Mouse (Mus musculus) forebrain, embryonic 13.5 days (tissue): ENCODE measurements at regions not wholly inside any gene's neighbourhood (a gene's known extent, or its start where the extent isn't known, plus 50 kb on each side); places are given as distances from the start of the nearest gene placed in this dataset.

Experiments used
- ATAC-seq: fragments of 200-750 bp; cut with Nextera tagmentation; 2 replicates; pipeline ENCODE4 v1.8.0; 2017
- H3K27ac ChIP-seq: fragments of 300-500 bp; sonication (generic); 2 replicates; pipeline ENCODE4 v1.5.1; 2015; ENCODE audit warnings: inconsistent platforms, mild to moderate bottlenecking, moderate library complexity
- H3K27me3 ChIP-seq: fragments of 300-500 bp; sonication (generic); 2 replicates; pipeline ENCODE4 v1.6.1; 2015; ENCODE audit warnings: mild to moderate bottlenecking, inconsistent platforms
- H3K36me3 ChIP-seq: fragments of 300-500 bp; sonication (generic); 2 replicates; pipeline ENCODE4 v1.6.1; 2015; ENCODE audit warnings: mild to moderate bottlenecking, inconsistent platforms; ENCODE audit not compliant: poor library complexity, severe bottlenecking
- H3K4me1 ChIP-seq: fragments of 300-500 bp; sonication (generic); 2 replicates; pipeline ENCODE4 v1.6.1; 2015; ENCODE audit warnings: inconsistent platforms
- H3K4me2 ChIP-seq: fragments of 300-500 bp; sonication (generic); 2 replicates; pipeline ENCODE4 v1.6.1; 2015; ENCODE audit warnings: inconsistent platforms, mild to moderate bottlenecking, moderate library complexity
- H3K4me3 ChIP-seq: fragments of 300-500 bp; sonication (generic); 2 replicates; pipeline ENCODE4 v1.5.1; 2015; ENCODE audit warnings: mild to moderate bottlenecking, inconsistent platforms
- H3K9ac ChIP-seq: fragments of 300-500 bp; sonication (generic); 2 replicates; pipeline ENCODE4 v1.6.1; 2015; ENCODE audit warnings: mild to moderate bottlenecking, inconsistent platforms
- H3K9me3 ChIP-seq: fragments of 300-500 bp; sonication (generic); replicated peaks from 2 replicates; pipeline ENCODE4 v1.6.1; 2016; ENCODE audit warnings: inconsistent platforms
- WGBS: fragments of 180-500 bp; shearing (Covaris S2); methylation state at CpG from one replicate; pipeline ENCODE4 v1.1.7; 2015; 5-methylcytosine and 5-hydroxymethylcytosine counted together

GRCm38 (mm10) chr11:20987841-20988251 lies 103.2 kb upstream of the Peli1 start:
- no peaks in the 10 kb centered on the region for H3K9me3 ChIP-seq
- H3K4me2 ChIP-seq, result peak overlapping the region; percentile 24
- no peak overlapping the region for H3K4me3 ChIP-seq
- H3K27me3 ChIP-seq, result no peaks in the 10 kb centered on the region
- peak; percentile 98 for ATAC-seq
- H3K27ac ChIP-seq, result peak overlapping the region; percentile 65
- WGBS, result 69% methylated on average over 11 of the region's 11 CpGs
- no peak overlapping the region for H3K9ac ChIP-seq
- no peaks in the 10 kb centered on the region for H3K36me3 ChIP-seq
- peaks cover 21% of the 10 kb centered on the region for H3K4me1 ChIP-seq

DNA sequence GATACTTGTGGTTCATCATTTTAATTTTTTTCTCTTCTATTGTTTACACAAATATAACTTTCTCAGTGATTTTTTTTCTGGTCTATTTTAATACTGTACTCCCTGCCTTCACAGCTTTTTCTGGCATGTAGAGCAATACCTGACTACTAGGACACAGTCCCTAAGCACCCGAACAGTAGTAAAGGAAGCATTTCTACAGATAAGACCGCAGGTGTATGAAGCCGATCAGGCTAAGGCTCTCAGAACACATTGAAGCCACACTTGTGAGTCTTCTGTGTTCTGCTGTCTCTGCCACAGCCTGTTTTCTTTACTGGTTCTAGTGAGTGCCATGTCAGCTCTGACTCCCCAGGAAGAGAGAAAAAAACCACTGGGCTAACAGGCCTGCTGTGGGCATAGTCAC lies 102.2 kb upstream of the Peli1 start:
- no peak overlapping the region for H3K4me2 ChIP-seq
- peaks cover 21% of the 10 kb centered on the region for H3K4me1 ChIP-seq
- H3K27ac ChIP-seq, result no peak overlapping the region
- H3K9ac ChIP-seq, result no peak overlapping the region
- 94% methylated on average over 3 of the region's 3 CpGs for WGBS
- H3K36me3 ChIP-seq, result no peaks in the 10 kb centered on the region
- H3K27me3 ChIP-seq, result no peaks in the 10 kb centered on the region
- ATAC-seq, result no peak
- no peaks in the 10 kb centered on the region for H3K9me3 ChIP-seq
- H3K4me3 ChIP-seq, result no peak overlapping the region

GRCm38 (mm10) chr11:20993580-20993979 lies 97.5 kb upstream of the Peli1 start:
- 98% methylated on average over 4 of the region's 4 CpGs for WGBS
- H3K4me2 ChIP-seq, result no peak overlapping the region
- ATAC-seq, result no peak

GRCm38 (mm10) chr11:21001400-21001799 lies 89.7 kb upstream of the Peli1 start:
- Histone ChIP-seq H3K27ac (no peak overlapping the region), H3K4me2 (no peak overlapping the region), H3K4me3 (no peak overlapping the region), H3K36me3 (no peaks in the 10 kb centered on the region), H3K9ac (no peak overlapping the region), H3K4me1 (no peaks in the 10 kb centered on the region), H3K27me3 (no peaks in the 10 kb centered on the region), H3K9me3 (no peaks in the 10 kb centered on the region)
- ATAC-seq, result no peak
- 89% methylated on average over 3 of the region's 3 CpGs for WGBS

More at GRCm38 (mm10) chr11:20993580-20993979, 97.5 kb upstream of the Peli1 start:
- Histone ChIP-seq H3K27me3 (no peaks in the 10 kb centered on the region), H3K27ac (no peak overlapping the region), H3K9me3 (no peaks in the 10 kb centered on the region), H3K4me3 (no peak overlapping the region), H3K36me3 (no peaks in the 10 kb centered on the region), H3K9ac (no peak overlapping the region), H3K4me1 (no peaks in the 10 kb centered on the region)

DNA sequence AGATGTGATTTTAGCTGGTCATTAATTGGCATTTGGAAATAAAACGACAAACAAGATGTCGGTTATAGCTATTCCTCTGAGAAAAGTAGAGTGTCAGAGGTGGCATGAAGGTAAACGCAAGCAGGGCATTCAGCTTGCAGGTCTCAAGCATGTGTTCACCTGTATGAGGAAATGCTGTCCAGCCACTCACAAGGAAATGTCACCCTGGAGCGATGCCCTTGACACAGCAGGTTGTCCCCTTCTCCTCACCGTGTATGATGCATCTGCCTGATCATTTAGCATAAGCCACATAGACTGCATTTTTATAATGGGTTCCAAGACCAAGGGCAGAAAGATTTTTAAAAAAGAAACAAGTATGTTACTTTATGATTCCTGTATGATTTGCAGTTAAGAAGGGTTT lies 83.9 kb upstream of the Peli1 start:
- 94% methylated on average over 5 of the region's 5 CpGs for WGBS
- no peak for ATAC-seq
- no peak overlapping the region for H3K27ac ChIP-seq
- H3K4me2 ChIP-seq, result no peak overlapping the region
- no peaks in the 10 kb centered on the region for H3K36me3 ChIP-seq
- no peaks in the 10 kb centered on the region for H3K27me3 ChIP-seq
- no peak overlapping the region for H3K4me3 ChIP-seq
- H3K9ac ChIP-seq, result no peak overlapping the region
- no peaks in the 10 kb centered on the region for H3K9me3 ChIP-seq
- peaks cover 10% of the 10 kb centered on the region for H3K4me1 ChIP-seq

DNA sequence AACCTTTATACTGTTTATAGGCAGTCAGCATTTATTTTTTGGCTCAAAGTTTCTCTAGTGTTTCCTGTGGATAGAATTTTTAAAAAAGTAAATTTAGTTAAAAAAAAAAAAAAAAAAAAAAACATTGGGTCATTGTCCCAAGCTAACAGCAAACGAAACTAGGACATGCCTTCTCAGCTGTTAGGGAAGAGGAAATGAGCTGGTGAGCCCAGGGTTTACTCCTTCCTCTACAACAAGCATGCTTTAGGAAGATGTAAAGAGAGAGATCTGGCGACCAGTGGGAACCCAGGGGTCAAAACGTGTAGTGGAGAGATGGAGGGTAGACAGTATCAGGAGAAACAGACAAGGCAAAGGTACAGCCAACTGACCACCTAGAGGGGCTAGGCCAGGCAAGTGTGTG lies 81.6 kb upstream of the Peli1 start:
- Histone ChIP-seq H3K27me3 (no peaks in the 10 kb centered on the region), H3K27ac (no peak overlapping the region), H3K4me1 (peaks cover 10% of the 10 kb centered on the region), H3K36me3 (no peaks in the 10 kb centered on the region), H3K9ac (no peak overlapping the region), H3K4me3 (no peak overlapping the region), H3K9me3 (no peaks in the 10 kb centered on the region), H3K4me2 (no peak overlapping the region)
- 85% methylated on average over 3 of the region's 3 CpGs for WGBS
- no peak for ATAC-seq

GRCm38 (mm10) chr11:21010867-21011266 lies 80.2 kb upstream of the Peli1 start:
- Histone ChIP-seq H3K4me1 (peaks cover 13% of the 10 kb centered on the region), H3K27me3 (no peaks in the 10 kb centered on the region), H3K4me3 (no peak overlapping the region), H3K27ac (no peak overlapping the region; the same call in 1 of the 2 replicates), H3K4me2 (no peak overlapping the region), H3K9me3 (no peaks in the 10 kb centered on the region), H3K9ac (no peak overlapping the region), H3K36me3 (no peaks in the 10 kb centered on the region)
- 16% methylated on average over 7 of the region's 7 CpGs for WGBS
- ATAC-seq, result peak; percentile 75; the same call in 1 of the 2 replicates

DNA sequence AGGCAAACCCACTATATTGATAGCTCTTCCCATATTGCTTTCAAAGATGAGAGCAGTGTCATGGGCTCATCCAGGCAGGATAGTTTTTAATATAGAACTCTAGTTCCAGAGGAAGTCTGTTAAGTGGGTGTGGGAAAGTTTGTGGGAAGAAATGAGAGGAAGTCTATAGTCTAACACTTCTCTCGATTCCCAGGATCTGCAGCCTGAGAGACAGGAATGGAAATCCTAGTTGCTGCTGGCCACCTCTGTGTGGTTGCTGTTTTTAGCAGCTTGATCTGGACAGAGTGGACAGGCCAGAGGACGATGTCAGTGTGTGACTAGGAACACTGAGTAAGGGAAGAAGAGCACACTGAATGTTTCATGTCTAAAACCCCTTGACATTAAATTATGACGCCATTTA lies 76.8 kb upstream of the Peli1 start:
- ATAC-seq, result no peak
- 83% methylated on average over 3 of the region's 3 CpGs for WGBS
- H3K27ac ChIP-seq, result no peak overlapping the region
- no peak overlapping the region for H3K9ac ChIP-seq
- peaks cover 24% of the 10 kb centered on the region for H3K4me1 ChIP-seq
- no peaks in the 10 kb centered on the region for H3K9me3 ChIP-seq
- 0 out of 2 replicates have a peak, but pooled peaks cover 3% of the 10 kb centered on the region for H3K27me3 ChIP-seq
- H3K4me3 ChIP-seq, result no peak overlapping the region
- H3K4me2 ChIP-seq, result no peak overlapping the region
- H3K36me3 ChIP-seq, result no peaks in the 10 kb centered on the region

DNA sequence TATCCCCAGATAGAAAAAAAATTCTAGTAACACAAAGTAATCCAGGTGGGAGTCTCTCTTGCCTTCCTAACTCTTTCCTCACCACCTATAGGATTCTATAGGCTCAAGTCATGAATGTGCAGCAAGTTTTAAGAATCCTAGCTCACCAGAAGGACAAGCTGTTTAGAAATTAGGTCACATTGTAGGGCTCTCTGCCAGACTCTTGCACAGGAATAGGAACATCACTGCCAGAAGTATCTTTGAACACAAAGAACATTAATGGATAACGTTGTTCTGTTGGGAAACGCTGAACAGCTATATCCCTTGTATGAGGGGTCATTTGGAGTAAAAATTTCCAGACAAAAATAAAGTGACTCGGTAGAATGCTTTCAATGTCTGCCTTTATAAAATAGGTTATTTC lies 75.6 kb upstream of the Peli1 start:
- WGBS, result 78% methylated on average over 3 of the region's 3 CpGs
- Histone ChIP-seq H3K9me3 (no peaks in the 10 kb centered on the region), H3K4me1 (peaks cover 20% of the 10 kb centered on the region), H3K36me3 (no peaks in the 10 kb centered on the region), H3K4me3 (no peak overlapping the region), H3K9ac (no peak overlapping the region), H3K27ac (no peak overlapping the region), H3K27me3 (0 out of 2 replicates have a peak, but pooled peaks cover 3% of the 10 kb centered on the region), H3K4me2 (no peak overlapping the region)
- no peak for ATAC-seq

- Histone ChIP-seq H3K9me3 (no peaks in the 10 kb centered on the region), H3K36me3 (no peaks in the 10 kb centered on the region), H3K9ac (no peak overlapping the region), H3K27ac (no peak overlapping the region; the same call in 1 of the 2 replicates), H3K4me1 (peaks cover 14% of the 10 kb centered on the region; the same call in 1 of the 2 replicates), H3K27me3 (0 out of 2 replicates have a peak, but pooled peaks cover 3% of the 10 kb centered on the region), H3K4me2 (no peak overlapping the region), H3K4me3 (no peak overlapping the region)
- 17% methylated on average over 4 of the region's 4 CpGs for WGBS
- no peak for ATAC-seq
These were observed 74.9 kb upstream of the Peli1 start for GRCm38 (mm10) chr11:21016133-21016746.

- no peaks in the 10 kb centered on the region for H3K36me3 ChIP-seq
- peaks cover 14% of the 10 kb centered on the region; the same call in 1 of the 2 replicates for H3K4me1 ChIP-seq
- H3K9ac ChIP-seq, result no peak overlapping the region
- H3K27me3 ChIP-seq, result 0 out of 2 replicates have a peak, but pooled peaks cover 3% of the 10 kb centered on the region
- no peak for ATAC-seq
- H3K27ac ChIP-seq, result no peak overlapping the region
- H3K4me3 ChIP-seq, result no peak overlapping the region
- H3K9me3 ChIP-seq, result no peaks in the 10 kb centered on the region
- no peak overlapping the region for H3K4me2 ChIP-seq
- 53% methylated on average over 6 of the region's 6 CpGs for WGBS
These were observed 74.2 kb upstream of the Peli1 start for GRCm38 (mm10) chr11:21016791-21017329.

GRCm38 (mm10) chr11:21019829-21020228 lies 71.3 kb upstream of the Peli1 start:
- no peak overlapping the region for H3K9ac ChIP-seq
- ATAC-seq, result peak; percentile 62; the same call in 1 of the 2 replicates
- H3K9me3 ChIP-seq, result no peaks in the 10 kb centered on the region
- H3K4me3 ChIP-seq, result no peak overlapping the region
- no peak overlapping the region for H3K4me2 ChIP-seq
- no peak overlapping the region for H3K27ac ChIP-seq
- H3K36me3 ChIP-seq, result no peaks in the 10 kb centered on the region
- peaks cover 14% of the 10 kb centered on the region; the same call in 1 of the 2 replicates for H3K4me1 ChIP-seq
- 70% methylated on average over 2 of the region's 2 CpGs for WGBS
- 0 out of 2 replicates have a peak, but pooled peaks cover 3% of the 10 kb centered on the region for H3K27me3 ChIP-seq
